Mouse (Mus musculus) megakaryocyte-erythroid progenitor cell, adult 5-6 weeks (primary cell): Measurements from ENCODE around the gene Gm15217. TPM values are rescaled to one million over a fixed set of nuclear protein-coding genes. Genes with fewer than 3 reads are reported as not detected.

ENCODE experiments used
- ATAC-seq: replicated peaks from 2 replicates; pipeline ENCODE4 v1.8.0; 2016; ENCODE audit warnings: mild to moderate bottlenecking, inconsistent platforms; ENCODE audit not compliant: severe bottlenecking, poor library complexity, low FRiP score, low TSS enrichment
- total RNA-seq, 2 experiments: library from RNA; stranded (forward) in 1 of 2; stranded (reverse) in 1 of 2; fragments of 200-1000, 215-1000 nt in 1 of 2; fragments of >200 nt in 1 of 2; fragmentation: Nextera tagmentation in 1 of 2; gene quantifications; 2 replicates each; pipeline ENCODE4 v1.2.3; 2014 to 2017

Gene Gm15217
- total RNA-seq (2014; fragmentation: Nextera tagmentation) (not detected in 2 replicates), total RNA-seq (2017) (not detected in 2 replicates)

DNA sequence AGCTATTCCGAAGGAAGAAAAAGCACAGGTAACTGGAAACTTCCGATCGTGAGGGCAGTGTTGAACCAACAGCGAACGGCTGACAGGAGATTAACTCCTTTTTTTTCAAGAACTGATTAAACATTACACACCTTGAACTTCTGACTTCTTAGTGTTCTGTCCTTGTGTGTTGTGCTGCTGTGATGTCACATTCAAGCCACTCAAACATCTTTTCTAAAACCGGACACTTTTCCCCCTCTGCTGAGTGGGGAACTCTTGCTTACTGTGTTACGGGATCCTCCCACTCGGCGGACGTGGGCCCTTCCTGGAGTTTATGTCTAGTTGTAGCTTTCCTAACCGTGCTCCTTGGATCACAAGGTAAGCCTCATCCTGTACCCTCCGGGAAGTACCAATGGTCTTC lies at the start of gene Gm15217:
Gm15217 (plus strand) TSS at position 130 of the 400 bp plus-strand sequence.
- ATAC-seq, result no peak

- no peak for ATAC-seq
These were observed 45.6 kb upstream of the Gm15217 start for GRCm38 (mm10) chr14:46333421-46334237.

DNA sequence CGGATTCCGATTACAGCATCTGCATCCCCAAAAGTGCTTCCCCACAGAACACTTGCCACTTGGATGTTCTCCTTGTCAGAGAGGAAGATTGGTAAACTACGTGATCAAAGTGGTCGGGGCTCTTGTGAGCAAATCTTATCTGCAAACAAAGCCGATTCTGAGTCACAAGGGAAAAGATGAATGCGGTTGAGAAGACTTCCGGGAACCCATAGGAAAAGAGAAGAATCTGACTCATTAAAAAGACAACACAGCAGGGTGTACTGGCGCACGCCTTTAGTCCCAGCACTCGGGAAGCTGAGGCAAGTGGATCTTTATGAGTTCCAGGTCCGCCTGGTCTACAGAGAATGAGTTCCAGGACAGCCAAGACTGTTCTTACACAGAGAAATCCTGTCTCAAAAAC lies 40.4 kb upstream of the Gm15217 start:
- no peak for ATAC-seq

- no peak for ATAC-seq
These were observed 34.5 kb upstream of the Gm15217 start for GRCm38 (mm10) chr14:46344750-46345149.

DNA sequence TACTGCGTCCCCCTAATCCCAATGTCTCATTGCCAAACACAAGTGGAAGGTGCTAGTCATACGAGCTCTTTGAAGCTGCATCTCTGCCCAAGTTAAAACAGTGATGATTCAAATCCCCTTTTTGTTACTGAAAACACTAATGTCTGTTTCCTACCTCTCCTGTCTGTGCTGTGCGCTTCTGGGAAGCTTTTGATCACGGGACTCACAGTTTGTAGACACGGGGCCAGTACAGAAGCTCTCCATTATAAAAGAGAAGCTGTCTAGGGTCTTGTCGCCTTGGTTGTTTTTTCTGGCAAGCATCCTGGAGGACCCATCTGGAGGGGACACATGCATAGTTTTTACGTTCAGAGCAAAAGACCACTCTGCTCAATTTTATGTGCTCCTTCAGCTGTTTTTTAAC lies 21.9 kb upstream of the Gm15217 start:
- no peak for ATAC-seq

- no peak for ATAC-seq
These were observed 21.5 kb upstream of the Gm15217 start for GRCm38 (mm10) chr14:46357696-46358095.

GRCm38 (mm10) chr14:46363209-46363608 lies 16.0 kb upstream of the Gm15217 start:
- no peak for ATAC-seq

DNA sequence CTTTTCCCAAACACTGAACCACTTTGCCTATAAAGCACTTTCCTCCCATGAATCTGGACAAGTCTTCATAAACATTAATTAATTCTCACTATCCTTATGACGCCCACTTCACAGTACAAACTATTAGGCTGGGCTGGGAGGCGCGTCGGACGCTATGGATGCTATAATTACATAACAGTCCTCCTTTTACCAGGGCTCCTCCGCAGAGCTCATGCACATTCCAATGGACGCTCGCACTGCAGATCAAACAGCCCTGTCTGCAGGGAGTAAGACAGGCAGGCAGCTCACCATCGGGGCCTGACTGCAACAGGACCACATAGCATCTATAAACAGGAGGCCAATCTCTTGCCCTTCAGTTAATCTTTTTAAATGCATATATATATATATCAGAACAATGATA lies 6.8 kb upstream of the Gm15217 start:
- ATAC-seq, result no peak

- ATAC-seq, result no peak
These were observed 3.4 kb upstream of the Gm15217 start for GRCm38 (mm10) chr14:46375796-46376195.

DNA sequence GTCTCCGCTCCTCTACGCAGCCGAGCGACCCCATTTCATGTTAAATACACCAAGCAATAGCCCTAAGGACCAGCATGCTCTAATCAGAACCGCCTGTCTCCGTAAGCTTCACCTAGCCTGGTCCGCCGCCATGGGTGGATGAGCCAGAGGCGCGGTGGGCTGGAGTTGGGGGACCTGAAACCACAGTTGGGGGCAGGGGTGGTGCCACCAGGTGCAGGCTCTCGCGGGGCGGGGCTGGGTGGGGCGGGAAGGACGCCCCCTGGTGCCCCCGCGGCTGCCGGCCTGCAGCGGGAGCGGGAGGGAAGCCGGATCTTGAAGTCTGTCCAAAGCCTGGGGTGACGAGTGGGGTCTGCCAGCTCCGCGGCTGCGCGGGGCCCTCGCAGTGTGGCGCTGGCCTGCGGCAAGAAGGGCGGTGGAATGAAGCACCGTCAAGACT lies 1.1 kb downstream of the Gm15217 start:
- ATAC-seq, result no peak

DNA sequence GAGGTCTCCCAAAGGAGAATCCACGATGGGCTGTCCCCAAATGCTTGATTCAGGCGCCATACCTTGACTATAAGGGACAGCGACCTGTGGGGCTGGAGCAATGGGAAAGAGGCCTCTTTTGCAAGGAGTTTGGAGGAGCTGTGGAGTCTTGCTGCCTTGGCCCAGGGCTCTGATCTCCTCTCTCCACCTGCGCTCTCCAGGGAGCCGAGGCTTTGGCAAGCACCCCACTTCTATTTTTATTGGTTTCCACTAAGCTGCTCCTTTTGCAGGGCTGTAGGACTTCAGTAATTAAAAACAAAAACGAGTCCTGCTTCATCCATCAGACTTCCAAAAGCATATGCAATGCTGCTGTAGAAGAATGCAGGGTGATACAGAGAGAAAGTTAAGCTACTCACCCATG lies 2.2 kb downstream of the Gm15217 start:
- ATAC-seq, result no peak

GRCm38 (mm10) chr14:46384946-46385691 lies 5.9 kb downstream of the Gm15217 start:
- no peak for ATAC-seq

GRCm38 (mm10) chr14:46385701-46386477 lies 6.7 kb downstream of the Gm15217 start:
- ATAC-seq, result no peak

DNA sequence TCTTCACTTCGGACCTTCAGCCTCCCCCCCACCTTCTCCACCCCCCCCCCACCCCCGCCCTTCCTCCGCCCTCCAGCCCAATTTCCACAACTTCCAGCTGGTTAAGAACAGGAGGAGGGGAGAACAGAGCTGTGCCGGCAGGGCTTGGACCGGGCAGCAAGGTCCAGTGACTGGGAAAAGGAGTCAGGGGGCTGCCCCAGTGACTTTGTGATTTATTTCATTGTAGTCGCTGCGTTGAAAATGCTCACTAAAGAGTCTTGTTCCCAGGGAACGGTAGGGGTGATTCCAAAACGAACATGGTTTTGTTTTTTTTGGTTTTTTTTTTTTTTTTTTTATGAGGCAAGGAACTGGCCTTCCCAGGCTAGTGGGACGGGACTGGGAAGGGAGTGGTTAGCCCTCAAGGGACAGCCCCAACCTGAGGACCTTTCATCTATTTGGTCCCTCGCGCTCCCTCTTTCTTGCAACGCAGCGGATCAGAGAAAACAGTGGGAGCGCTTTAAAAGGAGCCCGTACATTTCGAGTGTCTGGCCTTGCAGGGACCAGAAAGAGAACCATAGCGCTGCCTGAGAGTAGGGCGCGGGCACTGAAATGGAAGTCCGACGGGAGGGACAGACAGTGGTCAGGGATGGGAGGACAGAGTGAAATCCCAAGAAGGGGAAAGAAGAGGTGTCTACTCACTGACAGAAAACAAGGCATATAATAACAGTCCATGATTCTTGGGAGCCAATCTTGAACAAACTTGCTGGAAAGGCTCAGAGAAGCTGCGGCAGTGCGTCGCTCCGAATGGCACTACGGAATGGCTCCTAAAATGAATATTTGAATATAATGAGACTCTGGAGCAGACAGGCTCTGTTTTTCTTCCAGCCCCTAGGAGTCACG lies 7.5 kb downstream of the Gm15217 start:
- ATAC-seq, result no peak

DNA sequence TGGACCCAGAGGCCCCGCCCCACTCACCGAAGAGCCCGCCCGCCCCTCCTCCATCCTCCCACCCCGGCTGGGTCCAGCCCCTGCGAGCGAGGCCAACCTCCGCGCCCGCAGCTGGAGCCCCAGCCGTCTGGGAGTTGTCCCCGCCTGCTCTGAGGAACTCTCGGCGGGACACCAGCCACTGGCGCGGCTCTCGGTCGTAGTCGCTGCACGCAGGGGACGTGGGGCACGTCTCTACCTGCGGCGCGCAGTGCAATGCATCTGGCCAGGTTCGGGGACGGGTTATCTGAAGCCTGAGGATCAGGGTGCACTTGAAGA lies 8.1 kb downstream of the Gm15217 start:
- peak; percentile 66 for ATAC-seq

DNA sequence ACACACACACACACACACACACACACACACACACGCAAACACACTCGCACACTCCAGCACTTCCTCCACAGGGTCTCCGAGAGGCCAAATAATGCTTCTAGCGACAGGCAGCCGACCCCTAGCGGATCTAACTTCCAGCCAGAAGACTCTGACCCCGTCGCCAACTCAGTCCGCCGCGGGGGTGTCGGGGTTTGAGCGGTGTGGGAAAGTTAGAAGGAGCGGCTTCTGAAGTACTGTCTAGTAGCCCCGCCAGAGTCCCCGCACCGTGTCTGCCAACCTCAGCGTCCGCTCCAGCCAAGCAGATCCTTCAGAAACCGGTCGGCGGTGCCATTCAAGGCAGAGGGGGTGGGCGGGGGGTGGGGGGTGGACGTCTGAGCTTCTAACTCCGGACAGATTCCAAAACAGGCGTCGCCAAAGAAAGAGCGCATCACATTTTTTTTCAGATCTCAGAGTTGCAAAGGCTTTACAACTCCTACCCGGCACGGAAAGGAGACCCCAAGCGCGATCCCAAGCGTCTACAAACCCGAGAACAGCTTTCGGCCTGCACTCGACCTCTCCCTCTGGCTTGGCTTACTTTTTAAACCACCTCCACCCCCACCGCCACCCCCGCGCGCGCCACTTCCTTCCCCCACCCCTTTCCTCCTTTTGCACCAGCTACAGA lies 8.7 kb downstream of the Gm15217 start:
- no peak for ATAC-seq

GRCm38 (mm10) chr14:46388636-46389035 lies 9.4 kb downstream of the Gm15217 start:
- no peak for ATAC-seq

GRCm38 (mm10) chr14:46389438-46390248 lies 10.4 kb downstream of the Gm15217 start:
- ATAC-seq, result no peak
